Mouse (Mus musculus): ENCODE data around the gene Gm11027. TPM values are rescaled to one million over a fixed set of nuclear protein-coding genes. Genes with fewer than 3 reads are reported as not detected.

Gene Gm11027
- not detected for total RNA-seq (2023)

GRCm38 (mm10) chr12:116275086-116275485 lies at the start of gene Gm11027:
Gene Gm11027, plus strand, starts transcription at chr12:116275386.

GRCm38 (mm10) chr12:116262555-116263341 lies 12.4 kb upstream of the Gm11027 start, which contains the start of gene Wdr60:
Gene Wdr60, minus strand, starts transcription at chr12:116263022.

GRCm38 (mm10) chr12:116280653-116281364 lies 5.6 kb downstream of the Gm11027 start, which contains the start of gene Esyt2:
Gene Esyt2, plus strand, starts transcription at chr12:116281196.

Other genes starting within 250 kb of the Gm11027 start
- gene Zfp386, start 227.7 kb upstream of the Gm11027 start, total RNA-seq (2023), result 10 to 100 TPM; 30.5 to 32.7 TPM
- gene Vipr2, start 197.7 kb upstream of the Gm11027 start, total RNA-seq (2023), result not detected
- 1 to 10 TPM in 1 of 2 experiments, under 1 TPM in 1; 0.94 to 4.0 TPM for gene Wdr60, start 12.4 kb upstream of the Gm11027 start, total RNA-seq (2023)
- gene Esyt2, start 5.8 kb downstream of the Gm11027 start, total RNA-seq (2023), result 10 to 100 TPM; 35.1 to 38.4 TPM
- gene Ncapg2, start 130.0 kb downstream of the Gm11027 start, total RNA-seq (2023), result 1 to 10 TPM; 8.4 to 9.3 TPM
- not detected for gene Ptprn2, start 210.3 kb downstream of the Gm11027 start, total RNA-seq (2023)

All from monocyte, adult 59 days (primary cell).